Mouse (Mus musculus): Measurements from ENCODE around the gene Arid4a.

Gene Arid4a

DNA sequence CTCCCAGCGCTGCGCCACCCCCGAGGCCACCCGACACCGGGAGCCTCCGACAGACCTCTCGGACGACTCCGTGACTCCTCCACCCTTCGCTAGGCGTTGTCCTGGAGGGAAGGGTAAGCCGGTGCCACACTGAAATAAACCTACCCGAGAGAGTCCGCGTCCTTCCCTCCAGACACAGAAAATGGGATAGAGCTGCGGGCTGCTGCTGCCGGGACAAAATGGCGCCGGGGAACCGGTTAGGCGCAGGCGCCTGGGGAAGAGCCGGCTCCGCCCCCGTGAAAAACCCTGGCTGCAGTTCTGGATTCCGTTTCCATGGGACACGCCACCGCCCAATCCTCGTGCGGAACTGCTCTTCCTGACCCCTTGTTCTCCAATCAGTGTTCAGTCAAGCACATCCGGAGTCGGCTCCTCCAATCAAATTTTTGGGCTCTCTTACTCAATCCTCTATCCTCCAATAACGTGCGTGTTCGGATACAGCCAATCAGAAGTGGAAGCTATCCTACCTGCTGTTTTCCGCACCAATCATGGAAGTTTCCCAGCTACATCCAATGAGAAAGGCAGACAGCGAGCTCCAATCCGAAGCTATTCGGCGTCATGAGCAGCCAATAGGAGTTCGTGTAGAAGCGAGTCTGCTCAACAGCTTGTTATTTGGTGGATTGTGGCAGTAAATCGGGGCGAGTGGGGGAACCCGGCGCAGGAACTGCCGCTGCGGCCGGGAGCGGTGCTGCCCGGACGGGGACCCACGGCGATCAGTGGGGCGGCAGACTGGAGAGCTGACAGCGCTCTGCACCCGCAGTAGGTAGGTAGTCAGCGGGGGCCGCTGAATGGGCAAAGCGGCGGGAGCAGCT, at the start of gene Arid4a:
Gene Arid4a, plus strand, starts transcription at position 628 of the 848 bp plus-strand sequence.
- peak; percentile 98 to 100 for DNase-seq (ENCODE audit: low spot score in 2 of 2)

GRCm38 (mm10) chr12:70967581-70967980, 48.2 kb upstream of the Arid4a start:
- no peak for DNase-seq (ENCODE audit: low spot score in 2 of 2)

DNA sequence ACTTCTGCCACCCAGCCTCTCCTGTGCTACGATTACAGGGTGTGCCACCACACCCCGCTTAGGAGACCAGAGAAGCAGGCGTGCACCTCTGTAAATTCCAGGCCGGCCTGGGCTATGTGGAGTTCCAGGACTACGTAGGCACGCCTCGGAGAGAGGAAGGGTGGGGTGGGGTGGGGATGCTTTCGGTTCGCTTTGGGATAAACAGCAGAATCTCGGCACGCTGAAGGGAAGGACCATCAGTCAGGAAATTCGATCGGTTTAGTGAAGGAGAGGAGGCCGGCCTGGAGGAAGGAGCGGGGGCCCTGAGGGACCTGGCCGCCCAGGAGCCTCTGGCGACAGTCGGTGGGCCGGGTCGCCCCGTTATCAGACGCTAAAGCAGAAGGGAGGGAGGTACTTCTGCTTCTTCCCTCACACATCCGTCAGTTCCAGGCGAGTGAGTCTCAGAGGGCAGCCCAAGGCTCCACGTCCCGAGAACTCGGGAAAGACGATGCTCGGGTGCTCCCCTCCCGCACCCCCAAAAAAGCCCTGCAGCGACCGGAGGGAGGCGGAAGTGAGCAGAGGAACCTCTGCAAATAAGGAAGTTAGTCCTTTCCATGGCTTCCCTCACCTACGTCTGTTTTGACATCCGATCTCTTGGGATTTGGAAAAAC, 47.5 kb upstream of the Arid4a start:
- DNase-seq (ENCODE audit: low spot score in 2 of 2) = peak; percentile 52 to 61

GRCm38 (mm10) chr12:70968791-70969307, 46.9 kb upstream of the Arid4a start:
- DNase-seq (ENCODE audit: low spot score in 2 of 2) = peak; percentile 78 to 81

DNA sequence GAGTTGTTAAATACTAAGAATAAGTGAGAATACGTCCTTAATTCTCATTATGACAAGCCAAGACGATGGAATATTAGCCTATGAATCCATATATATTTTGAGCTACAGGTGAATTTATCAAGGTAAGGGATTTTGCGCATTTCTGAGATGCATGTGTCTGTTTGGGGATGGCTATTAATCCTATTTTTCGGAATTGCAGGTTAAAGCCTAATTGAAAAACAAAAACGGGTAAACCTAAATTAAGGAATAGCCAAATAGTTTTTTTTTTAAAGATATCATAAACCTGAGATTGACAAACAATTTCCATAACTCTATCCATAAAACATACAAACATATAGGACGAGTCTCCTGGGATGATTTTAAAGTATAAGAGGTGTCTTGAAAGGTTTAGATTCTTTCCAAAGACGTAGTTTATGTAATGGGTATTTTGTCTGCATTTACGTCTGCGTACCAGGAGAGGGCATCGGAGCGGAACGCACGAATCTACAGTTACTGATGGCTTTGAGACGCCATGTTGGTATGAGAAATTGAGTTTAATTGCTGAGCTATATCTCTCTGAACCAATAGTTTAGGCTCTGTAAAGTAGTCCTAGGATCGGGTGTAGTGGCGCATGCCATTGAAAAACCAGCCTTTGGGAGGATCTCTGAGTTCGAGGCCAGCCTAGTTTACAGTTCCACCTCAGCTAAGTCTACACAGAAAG, 46.2 kb upstream of the Arid4a start:
- peak; percentile 24 to 42 for DNase-seq (ENCODE audit: low spot score in 2 of 2)

DNA sequence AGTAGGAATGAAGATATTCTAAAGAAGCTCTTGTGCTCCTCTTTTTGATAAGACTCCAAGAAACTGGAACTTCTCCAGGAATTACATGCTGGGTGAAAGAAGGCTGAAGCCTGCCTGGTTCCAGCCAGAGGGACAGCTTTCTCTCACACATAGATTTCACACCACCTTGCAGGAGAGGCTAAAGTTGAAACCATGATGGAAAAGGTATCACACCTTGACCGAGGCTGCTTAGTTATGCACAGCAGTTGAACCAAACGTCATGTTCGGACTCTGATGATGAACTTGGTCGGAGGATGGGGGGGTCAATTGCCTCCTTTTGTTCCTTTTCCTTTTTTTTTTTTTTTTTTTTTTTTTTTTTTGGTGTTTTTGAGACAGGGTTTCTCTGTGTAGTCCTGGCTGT, 42.0 kb upstream of the Arid4a start:
- no peak for DNase-seq (ENCODE audit: low spot score in 2 of 2)

DNA sequence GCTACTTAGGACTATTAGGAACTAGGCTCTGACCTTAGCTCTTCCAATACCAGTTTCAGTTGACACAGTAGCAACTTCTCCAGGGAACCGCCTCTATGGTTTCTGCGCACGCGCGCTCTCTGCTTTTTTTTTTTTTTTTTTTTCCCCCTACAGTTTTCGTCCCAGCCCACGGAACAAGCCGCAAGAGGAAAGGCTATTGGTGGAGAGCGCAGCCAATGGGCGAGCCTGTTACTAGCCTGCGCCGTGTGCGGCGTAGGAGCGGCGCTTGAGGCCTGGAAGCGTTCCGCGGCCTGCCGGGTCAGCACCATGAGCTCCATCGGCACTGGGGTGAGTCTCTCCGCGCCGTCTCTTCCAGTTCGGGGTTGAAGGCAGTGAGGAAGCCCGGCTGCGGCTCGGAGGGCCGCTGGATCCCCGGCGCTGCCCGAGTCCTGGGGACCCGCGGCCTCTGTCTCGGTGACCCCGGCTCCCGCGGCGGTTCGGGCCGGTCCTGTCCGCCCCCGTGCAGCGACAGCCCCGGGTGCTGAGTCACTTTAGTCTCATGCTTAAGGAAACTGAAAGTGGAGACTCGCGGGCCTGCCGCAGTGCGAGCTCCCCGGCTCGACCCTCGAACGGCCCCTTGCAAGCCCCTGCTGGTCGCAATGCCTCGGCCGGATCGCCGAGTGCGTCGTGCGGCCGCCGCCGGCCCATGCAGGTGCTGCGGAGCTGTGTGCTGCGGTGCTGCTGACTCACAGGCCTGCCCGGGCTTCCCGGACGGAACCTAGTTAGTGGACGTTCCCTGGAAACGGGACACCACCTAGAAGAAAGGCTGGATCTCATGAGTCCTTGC, 41.1 kb upstream of the Arid4a start, which contains the start of gene Psma3:
Gene Psma3, plus strand, starts transcription at position 181 of the 826 bp plus-strand sequence.
- peak; percentile 88 to 90 for DNase-seq (ENCODE audit: low spot score in 2 of 2)

DNA sequence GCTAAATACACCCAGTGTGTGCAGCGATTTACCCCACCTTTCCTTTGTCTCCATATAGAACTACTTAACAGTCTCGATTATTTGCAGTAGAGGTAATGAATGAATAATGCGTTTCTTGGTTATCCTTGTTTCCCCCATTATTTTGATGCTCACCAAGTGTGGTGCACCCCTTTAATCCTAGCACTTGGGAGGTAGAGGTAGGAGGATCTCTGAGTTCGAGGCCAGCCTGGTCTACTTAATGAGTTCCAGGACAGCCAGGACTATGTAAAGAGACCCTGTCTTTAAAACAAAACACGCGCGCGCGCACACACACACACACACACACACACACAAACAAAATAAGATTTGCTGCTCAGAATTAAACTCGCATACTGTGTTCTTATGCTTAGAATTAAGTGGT, 40.4 kb upstream of the Arid4a start:
- DNase-seq (ENCODE audit: low spot score in 2 of 2) = no peak

- DNase-seq (ENCODE audit: low spot score in 2 of 2) = no peak
Measured at GRCm38 (mm10) chr12:70975891-70976290, 39.9 kb upstream of the Arid4a start.

GRCm38 (mm10) chr12:70978345-70978744, 37.4 kb upstream of the Arid4a start:
- DNase-seq (ENCODE audit: low spot score in 2 of 2) = no peak

GRCm38 (mm10) chr12:70984855-70985550, 30.8 kb upstream of the Arid4a start:
- no peak for DNase-seq (ENCODE audit: low spot score in 2 of 2)

DNA sequence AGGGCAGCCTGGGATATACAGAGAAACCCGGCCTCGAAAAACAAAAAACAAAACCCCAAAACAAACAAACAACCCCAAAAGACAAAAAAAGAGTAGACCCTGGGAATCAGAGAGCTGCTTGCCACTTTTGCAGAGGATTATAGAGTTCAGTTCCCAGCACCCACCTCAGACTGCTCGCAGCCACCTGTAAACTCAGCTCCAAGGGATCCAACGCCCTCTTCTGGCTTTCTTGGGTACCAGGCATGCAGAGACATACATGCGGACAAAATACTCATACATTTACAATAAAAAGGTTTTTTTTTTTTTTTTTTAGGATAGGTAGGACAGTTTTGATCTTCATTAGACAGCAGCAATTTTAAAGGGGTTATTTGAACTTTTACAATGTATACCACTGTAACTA, 18.6 kb upstream of the Arid4a start:
- no peak for DNase-seq (ENCODE audit: low spot score in 2 of 2)

DNA sequence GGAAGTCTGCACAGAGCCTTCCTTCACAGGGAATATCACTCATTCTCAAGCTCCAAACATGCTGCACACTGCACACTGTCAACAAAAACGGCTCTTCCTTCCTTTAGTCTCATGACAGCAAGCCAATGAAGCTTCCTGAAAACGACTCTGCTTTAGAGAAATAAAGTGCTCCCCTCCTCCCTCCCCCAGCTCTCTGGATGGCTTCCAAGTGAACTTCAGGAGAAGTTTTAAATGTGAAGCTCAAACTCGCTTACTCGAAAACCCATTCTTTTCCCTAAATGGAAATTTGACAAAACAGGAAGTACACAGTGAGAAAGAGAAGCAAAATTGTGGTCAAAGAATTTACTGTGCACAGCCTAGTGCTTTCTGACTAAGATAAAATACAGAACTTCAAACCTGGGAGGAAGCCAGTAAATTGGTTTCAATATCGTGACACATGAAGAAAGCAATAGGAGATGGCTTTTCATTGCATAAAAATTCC, 16.3 kb upstream of the Arid4a start:
- DNase-seq (ENCODE audit: low spot score in 2 of 2) = no peak

DNA sequence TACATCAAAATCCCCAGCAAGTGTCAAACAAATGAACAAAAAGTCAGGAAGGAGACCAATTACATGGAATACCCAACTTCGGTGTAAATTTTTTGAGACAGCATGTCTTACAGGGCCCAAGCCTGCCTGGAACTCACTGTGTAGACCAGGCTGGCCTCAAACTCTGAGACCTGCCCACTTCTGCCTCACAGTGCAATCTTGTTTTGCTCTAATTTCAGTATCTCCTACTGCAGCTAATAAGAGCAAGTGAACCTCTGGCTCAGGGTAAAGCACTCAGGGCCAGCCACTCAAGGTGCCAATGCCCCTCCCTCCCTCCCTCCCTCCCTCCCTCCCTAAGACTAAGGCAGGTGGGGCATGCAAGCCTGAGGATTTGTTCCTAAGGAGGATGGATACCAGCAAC, 15.4 kb upstream of the Arid4a start:
- DNase-seq (ENCODE audit: low spot score in 2 of 2) = no peak

DNA sequence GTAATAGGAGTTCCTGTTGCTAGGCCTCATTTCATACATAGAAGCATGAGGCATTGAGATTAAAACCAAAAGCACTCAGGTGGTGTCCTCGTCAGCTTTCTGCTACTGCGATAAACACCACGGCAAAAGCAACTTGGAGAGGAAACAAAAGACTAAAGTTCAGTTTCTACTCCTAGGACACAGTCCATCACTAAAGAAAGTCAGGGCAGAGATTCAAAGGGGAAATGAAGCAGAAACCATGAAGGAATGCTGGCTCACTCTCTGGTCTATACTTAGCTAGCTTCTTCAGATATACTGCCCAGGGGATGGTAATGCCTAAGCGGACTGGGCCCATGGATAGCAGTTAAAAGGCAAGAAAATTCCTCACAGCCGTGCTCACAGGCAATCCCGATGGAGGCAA, 14.3 kb upstream of the Arid4a start:
- DNase-seq (ENCODE audit: low spot score in 2 of 2) = no peak

- no peak for DNase-seq (ENCODE audit: low spot score in 2 of 2)
Measured at GRCm38 (mm10) chr12:71003760-71004426, 11.9 kb upstream of the Arid4a start.

GRCm38 (mm10) chr12:71006141-71006540, 9.6 kb upstream of the Arid4a start:
- no peak for DNase-seq (ENCODE audit: low spot score in 2 of 2)

DNA sequence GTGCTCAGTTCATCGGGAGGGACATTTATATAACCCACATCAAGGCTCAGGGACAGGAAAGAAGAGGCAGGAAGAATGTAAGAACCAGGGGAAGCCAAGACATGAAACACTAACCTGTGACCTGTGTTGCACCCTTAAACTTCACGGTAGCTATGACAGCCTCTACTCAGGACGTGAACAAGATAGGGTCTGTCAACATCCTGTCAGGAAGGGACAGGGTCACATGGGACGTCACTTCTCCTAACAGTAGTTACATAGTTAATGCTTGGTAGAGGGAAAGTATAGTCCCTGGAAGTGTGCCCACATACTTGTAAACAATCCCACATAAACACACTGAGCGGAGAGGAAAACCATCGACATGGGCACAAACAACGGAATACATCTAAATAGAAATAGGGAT, 8.9 kb upstream of the Arid4a start:
- DNase-seq (ENCODE audit: low spot score in 2 of 2) = no peak

GRCm38 (mm10) chr12:71009769-71010168, 6.0 kb upstream of the Arid4a start:
- peak in 1 of 2 experiments; percentile 34 for DNase-seq (ENCODE audit: low spot score in 2 of 2)

DNA sequence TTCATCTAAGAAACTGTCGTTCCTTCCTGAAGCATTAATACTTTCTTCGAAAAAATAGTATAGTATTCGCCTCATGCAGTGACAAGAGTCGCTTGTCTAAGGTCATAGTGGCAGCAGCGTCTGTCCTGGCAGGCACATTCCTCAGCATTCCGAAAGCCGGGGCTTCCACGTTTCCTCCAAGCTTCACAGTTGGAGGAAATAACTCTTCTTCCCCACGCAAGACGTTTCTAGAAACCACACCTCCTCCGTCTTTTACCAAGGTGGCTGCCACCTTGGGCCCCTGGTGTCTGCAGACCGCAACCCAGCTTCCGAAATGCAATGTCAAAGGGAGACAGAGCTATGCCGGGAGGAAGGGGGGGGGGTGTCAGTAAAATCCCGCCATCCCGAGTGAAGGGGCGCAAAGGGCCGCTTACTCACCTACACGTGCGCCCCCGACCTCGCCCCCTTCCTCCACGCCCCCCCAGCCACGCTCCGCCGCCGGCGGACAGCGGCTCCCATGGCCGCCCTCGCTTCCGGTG, 886 bp upstream of the Arid4a start:
- DNase-seq (ENCODE audit: low spot score in 2 of 2) = peak in 1 of 2 experiments; percentile 5
